Mouse (Mus musculus) MN1 (cell line): ENCODE data around the gene Golga4.
A peak's percentile ranks its signal among the peaks of the same experiment; 100 is the strongest.

ENCODE experiments used
- DNase-seq: peaks from one replicate; pipeline ENCODE4 v3.0.0-alpha.2; 2016; ENCODE audit warnings: low spot score

Gene Golga4

GRCm38 (mm10) chr9:118489579-118490019, 16.5 kb upstream of the Golga4 start:
- DNase-seq = peak; percentile 85

GRCm38 (mm10) chr9:118491195-118491594, 14.9 kb upstream of the Golga4 start:
- DNase-seq = no peak

- DNase-seq = no peak
These were observed 13.0 kb upstream of the Golga4 start for GRCm38 (mm10) chr9:118492932-118493698.

- DNase-seq = no peak
These were observed 12.0 kb upstream of the Golga4 start for GRCm38 (mm10) chr9:118494106-118494505.

- no peak for DNase-seq
These were observed 10.1 kb upstream of the Golga4 start for GRCm38 (mm10) chr9:118495933-118496332.

GRCm38 (mm10) chr9:118496952-118497351, 9.1 kb upstream of the Golga4 start:
- DNase-seq = no peak

- DNase-seq = no peak
These were observed 8.0 kb upstream of the Golga4 start for GRCm38 (mm10) chr9:118498061-118498460.

GRCm38 (mm10) chr9:118500963-118501362, 5.1 kb upstream of the Golga4 start:
- no peak for DNase-seq

GRCm38 (mm10) chr9:118504656-118505055, 1.4 kb upstream of the Golga4 start:
- DNase-seq = no peak

GRCm38 (mm10) chr9:118506404-118507231, 551 bp downstream of the Golga4 start:
- peak; percentile 37 for DNase-seq

GRCm38 (mm10) chr9:118507552-118507951, 1.5 kb downstream of the Golga4 start:
- no peak for DNase-seq

GRCm38 (mm10) chr9:118508601-118509000, 2.5 kb downstream of the Golga4 start:
- DNase-seq = no peak

GRCm38 (mm10) chr9:118510941-118511690, 5.0 kb downstream of the Golga4 start:
- DNase-seq = no peak

- no peak for DNase-seq
These were observed 6.7 kb downstream of the Golga4 start for GRCm38 (mm10) chr9:118512681-118513233.

GRCm38 (mm10) chr9:118515476-118515875, 9.4 kb downstream of the Golga4 start:
- no peak for DNase-seq

GRCm38 (mm10) chr9:118516162-118516561, 10.1 kb downstream of the Golga4 start:
- DNase-seq = no peak

GRCm38 (mm10) chr9:118517619-118518018, 11.6 kb downstream of the Golga4 start:
- no peak for DNase-seq

GRCm38 (mm10) chr9:118519101-118519500, 13.0 kb downstream of the Golga4 start:
- DNase-seq = no peak

GRCm38 (mm10) chr9:118520011-118520410, 13.9 kb downstream of the Golga4 start:
- no peak for DNase-seq

- no peak for DNase-seq
These were observed 14.8 kb downstream of the Golga4 start for GRCm38 (mm10) chr9:118520858-118521257.

- DNase-seq = no peak
These were observed 15.6 kb downstream of the Golga4 start for GRCm38 (mm10) chr9:118521659-118522058.

GRCm38 (mm10) chr9:118523738-118524137, 17.7 kb downstream of the Golga4 start:
- DNase-seq = no peak
